8 mouse cellular contexts compared by ENCODE assay signal in the genomic region with DNA sequence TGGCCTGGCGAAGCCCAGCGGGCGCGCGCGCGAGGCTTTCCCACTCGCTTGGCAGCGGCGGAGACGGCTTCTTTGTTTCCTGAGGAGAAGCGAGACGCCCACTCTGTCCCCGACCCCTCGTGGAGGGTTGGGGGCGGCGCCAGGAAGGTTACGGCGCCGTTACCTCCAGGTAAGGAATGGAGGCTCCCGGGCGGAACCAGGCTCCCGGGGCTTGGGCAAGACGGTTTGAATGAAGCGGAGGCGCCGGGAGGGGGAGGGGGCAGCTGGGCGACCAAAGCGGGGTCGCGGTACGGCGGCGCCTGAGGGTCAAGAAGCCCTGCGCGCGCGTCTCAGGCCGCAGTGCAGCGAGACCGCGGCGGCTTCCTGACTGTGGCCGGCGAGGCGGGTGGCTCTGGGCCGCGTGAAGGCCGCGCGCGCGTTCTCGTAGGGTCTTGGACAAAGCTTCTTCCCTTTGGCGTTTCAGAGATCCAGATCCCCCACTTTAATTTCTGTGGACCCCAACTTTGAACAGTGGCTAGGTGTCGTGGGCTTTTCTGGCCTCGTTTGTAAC. TPM values are rescaled to one million over a fixed set of nuclear protein-coding genes. Genes with fewer than 3 reads are reported as not detected.
DNase-seq lines count a peak whose midpoint lies in the region; ATAC-seq and TF ChIP-seq lines count a peak whose summit lies in the region.

No protein-coding gene starts in this region.

- no peaks in the 10 kb centered on the region for H3K36me3 ChIP-seq in forebrain, embryonic 13.5 days (ENCODE audit: poor library complexity, severe bottlenecking)
- H3K36me3 ChIP-seq in liver, embryonic 16.5 days (ENCODE audit: control insufficient read depth, insufficient read depth), result no peaks in the 10 kb centered on the region
- 0 out of 2 replicates have a peak, but pooled peaks cover 3% of the 10 kb centered on the region for H3K36me3 ChIP-seq in neural tube, embryonic 13.5 days
- no peaks in the 10 kb centered on the region for H3K36me3 ChIP-seq in stomach, postnatal 0 days (ENCODE audit: control insufficient read depth, insufficient read depth, low read length)

- H3K4me3 ChIP-seq in forebrain, embryonic 13.5 days, result peak overlapping the region; percentile 81
- H3K4me3 ChIP-seq in liver, embryonic 16.5 days (ENCODE audit: low read depth, low read length), result peak overlapping the region; percentile 76
- H3K4me3 ChIP-seq in neural tube, embryonic 13.5 days, result peak overlapping the region; percentile 77
- H3K4me3 ChIP-seq in stomach, postnatal 0 days (ENCODE audit: low read depth, low read length), result peak overlapping the region; percentile 84

- no peak for TF ChIP-seq CTCF in stomach, postnatal 0 days (IDR thresholded peaks at IDR 0.05; ENCODE audit: low read depth)

- no peaks in the 10 kb centered on the region for H3K9me3 ChIP-seq in forebrain, embryonic 13.5 days (replicated peaks)
- H3K9me3 ChIP-seq in liver, embryonic 16.5 days (replicated peaks; ENCODE audit: control insufficient read depth, low read length), result no peaks in the 10 kb centered on the region
- no peaks in the 10 kb centered on the region for H3K9me3 ChIP-seq in neural tube, embryonic 13.5 days
- H3K9me3 ChIP-seq in stomach, postnatal 0 days (ENCODE audit: control insufficient read depth, low read length), result no peaks in the 10 kb centered on the region

- H3K27me3 ChIP-seq in forebrain, embryonic 13.5 days, result no peaks in the 10 kb centered on the region
- H3K27me3 ChIP-seq in liver, embryonic 16.5 days (ENCODE audit: control insufficient read depth, insufficient read depth, low read depth, low read length), result no peaks in the 10 kb centered on the region
- no peaks in the 10 kb centered on the region for H3K27me3 ChIP-seq in neural tube, embryonic 13.5 days
- H3K27me3 ChIP-seq in stomach, postnatal 0 days (ENCODE audit: control insufficient read depth, insufficient read depth, low read length), result no peaks in the 10 kb centered on the region

- peak; percentile 93 to 95 for DNase-seq in heart, postnatal 10 days
- peak; percentile 88 for DNase-seq in layer of hippocampus, adult 11-12 months (ENCODE audit: low spot score)
- peak; percentile 83 for DNase-seq in stomach, postnatal 0 days (ENCODE audit: low spot score)

- peak; percentile 36 for ATAC-seq in CD4-positive, CD25-positive, alpha-beta regulatory T cell, adult 4 months
- peak; percentile 60; the same call in 1 of the 2 replicates for ATAC-seq in cerebellum, adult (ENCODE audit: insufficient number of reproducible peaks, low FRiP score, low TSS enrichment)
- peak; percentile 84 for ATAC-seq in forebrain, embryonic 13.5 days
- peak; percentile 67 for ATAC-seq in liver, embryonic 16.5 days (ENCODE audit: low read depth)
- ATAC-seq in neural tube, embryonic 13.5 days (ENCODE audit: low read depth), result peak; percentile 86
- ATAC-seq in stomach, postnatal 0 days (ENCODE audit: low FRiP score, low TSS enrichment), result peak; percentile 64

- H3K4me2 ChIP-seq in forebrain, embryonic 13.5 days, result peak overlapping the region; percentile 80
- H3K4me2 ChIP-seq in liver, embryonic 16.5 days (ENCODE audit: low read depth, low read length), result peak overlapping the region; percentile 82
- peak overlapping the region; percentile 88 for H3K4me2 ChIP-seq in neural tube, embryonic 13.5 days
- H3K4me2 ChIP-seq in stomach, postnatal 0 days (replicated peaks; ENCODE audit: low read depth), result peak overlapping the region; percentile 64

- H3K4me1 ChIP-seq in forebrain, embryonic 13.5 days, result peaks cover 34% of the 10 kb centered on the region
- H3K4me1 ChIP-seq in liver, embryonic 16.5 days (ENCODE audit: control insufficient read depth, low read depth, low read length), result peaks cover 21% of the 10 kb centered on the region
- peaks cover 39% of the 10 kb centered on the region for H3K4me1 ChIP-seq in neural tube, embryonic 13.5 days (replicated peaks)
- no peaks in the 10 kb centered on the region; the same call in 1 of the 2 replicates for H3K4me1 ChIP-seq in stomach, postnatal 0 days (replicated peaks; ENCODE audit: control insufficient read depth, insufficient read depth)

- peak overlapping the region; percentile 91 for H3K9ac ChIP-seq in forebrain, embryonic 13.5 days
- peak overlapping the region; percentile 85 for H3K9ac ChIP-seq in liver, embryonic 16.5 days (ENCODE audit: low read depth, low read length)
- peak overlapping the region; percentile 95 for H3K9ac ChIP-seq in neural tube, embryonic 13.5 days
- H3K9ac ChIP-seq in stomach, postnatal 0 days (ENCODE audit: low read length), result peak overlapping the region; percentile 94

- no peak for TF ChIP-seq EP300 in stomach, postnatal 0 days (optimal IDR thresholded peaks at IDR 0.05)

- intact Hi-C loops in heart, postnatal 10 days (cut with DNase I), result loop anchor here (5.0 kb wide), 1 partner anchor 181 kb away; the partner anchor contains the start of gene Kank2

- WGBS in forebrain, embryonic 13.5 days, result under 1% methylated on average over 44 of the region's 57 CpGs
- under 1% methylated on average over 56 of the region's 57 CpGs for WGBS in liver, embryonic 16.5 days (ENCODE audit: insufficient replicate concordance)
- under 1% methylated on average over 57 of the region's 57 CpGs for WGBS in neural tube, embryonic 13.5 days
- WGBS in stomach, postnatal 0 days, result under 1% methylated on average over 49 of the region's 57 CpGs

- peak overlapping the region; percentile 98 for H3K27ac ChIP-seq in forebrain, embryonic 13.5 days
- peak overlapping the region; percentile 86 for H3K27ac ChIP-seq in liver, embryonic 16.5 days (ENCODE audit: low read length)
- H3K27ac ChIP-seq in neural tube, embryonic 13.5 days (replicated peaks), result peak overlapping the region; percentile 100
- H3K27ac ChIP-seq in stomach, postnatal 0 days (replicated peaks), result peak overlapping the region; percentile 98

RNA-seq across cellular contexts. Expression of gene Smarca4, which starts 0.3 kb away (rescaled TPM):
- 10 to 100 TPM; 22.7 to 24.1 TPM for polyA plus RNA-seq in CD4-positive, CD25-positive, alpha-beta regulatory T cell, adult 4 months (2017; shearing (Covaris generic))
- 159 and 174 TPM in 2 replicates for polyA plus RNA-seq in forebrain, embryonic 13.5 days (2015; fragmentation: Nextera tagmentation; extraction: Ambion mirVana)
- 10 to 100 TPM; 55.6 to 59.8 TPM for total RNA-seq in heart, postnatal 10 days (2021)
- polyA plus RNA-seq in liver, embryonic 16.5 days (2015; fragmentation: Nextera tagmentation; extraction: Ambion mirVana), result 20.2 and 23.4 TPM in 2 replicates
- polyA plus RNA-seq in neural tube, embryonic 13.5 days (2015; fragmentation: Nextera tagmentation; extraction: Ambion mirVana), result 149 and 160 TPM in 2 replicates
- 27.2 and 29.0 TPM in 2 replicates for polyA plus RNA-seq in stomach, postnatal 0 days (2015; fragmentation: Nextera tagmentation; extraction: Ambion mirVana)

RNA-seq across cellular contexts. Expression of gene Yipf2, which starts 23.7 kb away (rescaled TPM):
- 10 to 100 TPM; 19.6 to 30.7 TPM for polyA plus RNA-seq in CD4-positive, CD25-positive, alpha-beta regulatory T cell, adult 4 months (2017; shearing (Covaris generic))
- 20.6 and 23.0 TPM in 2 replicates for polyA plus RNA-seq in forebrain, embryonic 13.5 days (2015; fragmentation: Nextera tagmentation; extraction: Ambion mirVana)
- 1 to 10 TPM; 6.8 to 7.9 TPM for total RNA-seq in heart, postnatal 10 days (2021)
- polyA plus RNA-seq in liver, embryonic 16.5 days (2015; fragmentation: Nextera tagmentation; extraction: Ambion mirVana), result 11.5 and 12.5 TPM in 2 replicates
- 22.7 and 23.5 TPM in 2 replicates for polyA plus RNA-seq in neural tube, embryonic 13.5 days (2015; fragmentation: Nextera tagmentation; extraction: Ambion mirVana)
- 22.5 and 25.5 TPM in 2 replicates for polyA plus RNA-seq in stomach, postnatal 0 days (2015; fragmentation: Nextera tagmentation; extraction: Ambion mirVana)

RNA-seq across cellular contexts. Expression of gene Timm29, which starts 23.8 kb away (rescaled TPM):
- polyA plus RNA-seq in CD4-positive, CD25-positive, alpha-beta regulatory T cell, adult 4 months (2017; shearing (Covaris generic)), result 1 to 10 TPM; 3.2 to 6.1 TPM
- 44.3 and 46.7 TPM in 2 replicates for polyA plus RNA-seq in forebrain, embryonic 13.5 days (2015; fragmentation: Nextera tagmentation; extraction: Ambion mirVana)
- total RNA-seq in heart, postnatal 10 days (2021), result 10 to 100 TPM; 45.7 to 45.8 TPM
- polyA plus RNA-seq in liver, embryonic 16.5 days (2015; fragmentation: Nextera tagmentation; extraction: Ambion mirVana), result 13.9 and 14.1 TPM in 2 replicates
- polyA plus RNA-seq in neural tube, embryonic 13.5 days (2015; fragmentation: Nextera tagmentation; extraction: Ambion mirVana), result 54.6 and 58.4 TPM in 2 replicates
- polyA plus RNA-seq in stomach, postnatal 0 days (2015; fragmentation: Nextera tagmentation; extraction: Ambion mirVana), result 16.5 and 18.2 TPM in 2 replicates

Comparison
In these comparisons a context has a peak if more than half of its experiments do, and no peak if none do; other contexts are left out.
1. Peak in every context shown above with its lines: DNase-seq, ATAC-seq, H3K4me3 ChIP-seq and H3K27ac ChIP-seq.
2. ATAC-seq: peak in every context shown above with its lines; median percentile 86 in neural tube, embryonic 13.5 days; 84 in forebrain, embryonic 13.5 days; 67 in liver, embryonic 16.5 days; 64 in stomach, postnatal 0 days; 60 in cerebellum, adult; 36 in CD4-positive, CD25-positive, alpha-beta regulatory T cell, adult 4 months.